11 mouse cellular contexts compared by ENCODE assay signal in genomic region chr4:71363761-71364160, GRCm38 (mm10).
"Had no signal": no experiment of that assay in that cellular context is flagged by ENCODE, and none has a peak within 500 bp of the region (broad histone marks: within the 10 kb centered on the region; RNA-seq: fewer than 3 reads in every experiment).

No protein-coding gene starts in this region.

- H3K4me3 ChIP-seq: limb, embryonic 15.5 days; liver, embryonic 13.5 days; midbrain, embryonic 13.5 days; myocyte; neural tube, embryonic 15.5 days had no signal

- ATAC-seq: midbrain, embryonic 13.5 days had no signal

- H3K9ac ChIP-seq: limb, embryonic 15.5 days; liver, embryonic 13.5 days; midbrain, embryonic 13.5 days; neural tube, embryonic 15.5 days had no signal

- H3K9me3 ChIP-seq: limb, embryonic 15.5 days; liver, embryonic 13.5 days; midbrain, embryonic 13.5 days; neural tube, embryonic 15.5 days had no signal

- H3K4me1 ChIP-seq: limb, embryonic 15.5 days; liver, embryonic 13.5 days; midbrain, embryonic 13.5 days; neural tube, embryonic 15.5 days had no signal

- H3K36me3 ChIP-seq: limb, embryonic 15.5 days; liver, embryonic 13.5 days; midbrain, embryonic 13.5 days; neural tube, embryonic 15.5 days had no signal

- H3K27me3 ChIP-seq: limb, embryonic 15.5 days; liver, embryonic 13.5 days; midbrain, embryonic 13.5 days; neural tube, embryonic 15.5 days had no signal

- H3K4me2 ChIP-seq: limb, embryonic 15.5 days; liver, embryonic 13.5 days; midbrain, embryonic 13.5 days; neural tube, embryonic 15.5 days had no signal

- H3K27ac ChIP-seq: limb, embryonic 15.5 days; liver, embryonic 13.5 days; midbrain, embryonic 13.5 days; neural tube, embryonic 15.5 days had no signal

- DNase-seq: kidney, adult 2 months; kidney, postnatal 36 days; liver, embryonic 13.5 days; lung, adult 18-20 months; right cerebral cortex, adult 18-20 months; right cerebral cortex, postnatal 25 days; thymus, postnatal 4 days had no signal
